Mouse (Mus musculus): ENCODE measurements around the gene Sectm1b. TPM values are rescaled to one million over a fixed set of nuclear protein-coding genes. Genes with fewer than 3 reads are reported as not detected.

The Sectm1b gene
- polyA plus RNA-seq, 1 experiment from 2014 or later, result 0.37 TPM

GRCm38 (mm10) chr11:121059471-121059870, 3.9 kb downstream of the Sectm1b start:
- WGBS, result 85% methylated on average over 4 of the region's 4 CpGs
- no peaks in the 10 kb centered on the region; the same call in 1 of the 2 replicates for H3K27me3 ChIP-seq (ENCODE audit: control insufficient read depth, insufficient read depth, low read length)
- no peak overlapping the region for H3K9ac ChIP-seq (ENCODE audit: low read length)
- ATAC-seq (replicated peaks; ENCODE audit: extremely low read depth, insufficient read depth, low FRiP score), result no peak
- no peak overlapping the region for H3K27ac ChIP-seq (ENCODE audit: low read length)
- H3K36me3 ChIP-seq (ENCODE audit: control insufficient read depth, insufficient read depth), result no peaks in the 10 kb centered on the region
- H3K9me3 ChIP-seq (replicated peaks; ENCODE audit: control insufficient read depth, low read length), result no peaks in the 10 kb centered on the region
- H3K4me1 ChIP-seq (ENCODE audit: control insufficient read depth, insufficient read depth, low read length), result peaks cover 11% of the 10 kb centered on the region
- H3K4me3 ChIP-seq (ENCODE audit: low read length), result no peak overlapping the region
- H3K4me2 ChIP-seq (ENCODE audit: low read depth, low read length), result no peak overlapping the region

GRCm38 (mm10) chr11:121058956-121059355, 4.4 kb downstream of the Sectm1b start:
- WGBS, result 85% methylated on average over 4 of the region's 4 CpGs
- H3K27ac ChIP-seq (ENCODE audit: low read length), result no peak overlapping the region
- H3K4me1 ChIP-seq (ENCODE audit: control insufficient read depth, insufficient read depth, low read length), result peaks cover 11% of the 10 kb centered on the region
- no peak overlapping the region for H3K4me2 ChIP-seq (ENCODE audit: low read depth, low read length)
- H3K36me3 ChIP-seq (ENCODE audit: control insufficient read depth, insufficient read depth), result no peaks in the 10 kb centered on the region
- no peak for ATAC-seq (replicated peaks; ENCODE audit: extremely low read depth, insufficient read depth, low FRiP score)
- no peaks in the 10 kb centered on the region; the same call in 1 of the 2 replicates for H3K27me3 ChIP-seq (ENCODE audit: control insufficient read depth, insufficient read depth, low read length)
- H3K4me3 ChIP-seq (ENCODE audit: low read length), result no peak overlapping the region
- no peaks in the 10 kb centered on the region for H3K9me3 ChIP-seq (replicated peaks; ENCODE audit: control insufficient read depth, low read length)
- no peak overlapping the region for H3K9ac ChIP-seq (ENCODE audit: low read length)

- Histone ChIP-seq H3K9me3 (replicated peaks; ENCODE audit: control insufficient read depth, low read length) (no peaks in the 10 kb centered on the region), H3K9ac (ENCODE audit: low read length) (no peak overlapping the region), H3K27ac (ENCODE audit: low read length) (no peak overlapping the region), H3K36me3 (ENCODE audit: control insufficient read depth, insufficient read depth) (no peaks in the 10 kb centered on the region), H3K4me1 (ENCODE audit: control insufficient read depth, insufficient read depth, low read length) (peaks cover 11% of the 10 kb centered on the region), H3K27me3 (ENCODE audit: control insufficient read depth, insufficient read depth, low read length) (no peaks in the 10 kb centered on the region; the same call in 1 of the 2 replicates), H3K4me3 (ENCODE audit: low read length) (no peak overlapping the region), H3K4me2 (ENCODE audit: low read depth, low read length) (no peak overlapping the region)
- ATAC-seq (replicated peaks; ENCODE audit: extremely low read depth, insufficient read depth, low FRiP score), result no peak
- WGBS, result 64% methylated on average over 5 of the region's 5 CpGs
Measured at GRCm38 (mm10) chr11:121058122-121058521, 5.2 kb downstream of the Sectm1b start.

GRCm38 (mm10) chr11:121056536-121057236, 6.7 kb downstream of the Sectm1b start:
- no peak for ATAC-seq (replicated peaks; ENCODE audit: extremely low read depth, insufficient read depth, low FRiP score)
- Histone ChIP-seq H3K4me3 (ENCODE audit: low read length) (no peak overlapping the region), H3K27ac (ENCODE audit: low read length) (no peak overlapping the region), H3K27me3 (ENCODE audit: control insufficient read depth, insufficient read depth, low read length) (no peaks in the 10 kb centered on the region; the same call in 1 of the 2 replicates), H3K4me1 (ENCODE audit: control insufficient read depth, insufficient read depth, low read length) (peaks cover 9% of the 10 kb centered on the region), H3K36me3 (ENCODE audit: control insufficient read depth, insufficient read depth) (no peaks in the 10 kb centered on the region), H3K9me3 (replicated peaks; ENCODE audit: control insufficient read depth, low read length) (no peaks in the 10 kb centered on the region), H3K4me2 (ENCODE audit: low read depth, low read length) (no peak overlapping the region), H3K9ac (ENCODE audit: low read length) (no peak overlapping the region)
- 47% methylated on average over 7 of the region's 7 CpGs for WGBS

DNA sequence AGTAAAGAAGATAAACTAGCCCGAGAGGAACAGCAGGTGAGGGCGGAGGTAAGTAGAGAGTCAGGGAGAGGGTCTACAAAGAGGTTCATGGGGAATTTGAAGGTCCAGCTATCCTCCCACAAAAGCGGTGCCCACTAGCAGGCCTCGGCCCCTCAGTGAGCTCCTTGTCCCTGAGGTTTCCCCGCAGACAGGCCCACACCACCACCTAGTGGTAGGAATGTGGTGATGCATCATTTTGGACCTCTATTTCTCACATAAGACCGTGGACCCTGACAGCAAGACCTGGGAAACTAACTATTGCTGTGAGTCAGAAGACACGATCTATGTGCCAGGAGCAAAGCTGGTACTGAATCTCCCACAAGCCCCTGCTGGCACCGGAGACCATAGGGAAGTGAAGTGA, 9.8 kb downstream of the Sectm1b start:
- 12% methylated on average over 8 of the region's 8 CpGs for WGBS
- H3K27me3 ChIP-seq (ENCODE audit: control insufficient read depth, insufficient read depth, low read length), result no peaks in the 10 kb centered on the region; the same call in 1 of the 2 replicates
- H3K4me2 ChIP-seq (ENCODE audit: low read depth, low read length), result no peak overlapping the region
- no peak overlapping the region for H3K27ac ChIP-seq (ENCODE audit: low read length)
- no peaks in the 10 kb centered on the region for H3K9me3 ChIP-seq (replicated peaks; ENCODE audit: control insufficient read depth, low read length)
- 0 out of 2 replicates have a peak, but pooled peaks have one; percentile 54 for ATAC-seq (replicated peaks; ENCODE audit: extremely low read depth, insufficient read depth, low FRiP score)
- no peak overlapping the region for H3K9ac ChIP-seq (ENCODE audit: low read length)
- no peak overlapping the region for H3K4me3 ChIP-seq (ENCODE audit: low read length)
- 0 out of 2 replicates have a peak, but pooled peaks cover 2% of the 10 kb centered on the region for H3K4me1 ChIP-seq (ENCODE audit: control insufficient read depth, insufficient read depth, low read length)
- H3K36me3 ChIP-seq (ENCODE audit: control insufficient read depth, insufficient read depth), result no peaks in the 10 kb centered on the region

- no peak overlapping the region for H3K9ac ChIP-seq (ENCODE audit: low read length)
- no peaks in the 10 kb centered on the region for H3K9me3 ChIP-seq (replicated peaks; ENCODE audit: control insufficient read depth, low read length)
- H3K4me1 ChIP-seq (ENCODE audit: control insufficient read depth, insufficient read depth, low read length), result 0 out of 2 replicates have a peak, but pooled peaks cover 2% of the 10 kb centered on the region
- 68% methylated on average over 4 of the region's 4 CpGs for WGBS
- no peak overlapping the region for H3K27ac ChIP-seq (ENCODE audit: low read length)
- H3K4me3 ChIP-seq (ENCODE audit: low read length), result no peak overlapping the region
- no peak for ATAC-seq (replicated peaks; ENCODE audit: extremely low read depth, insufficient read depth, low FRiP score)
- H3K4me2 ChIP-seq (ENCODE audit: low read depth, low read length), result no peak overlapping the region
- no peaks in the 10 kb centered on the region for H3K36me3 ChIP-seq (ENCODE audit: control insufficient read depth, insufficient read depth)
- H3K27me3 ChIP-seq (ENCODE audit: control insufficient read depth, insufficient read depth, low read length), result no peaks in the 10 kb centered on the region; the same call in 1 of the 2 replicates
Measured at GRCm38 (mm10) chr11:121052387-121052786, 11.0 kb downstream of the Sectm1b start.

DNA sequence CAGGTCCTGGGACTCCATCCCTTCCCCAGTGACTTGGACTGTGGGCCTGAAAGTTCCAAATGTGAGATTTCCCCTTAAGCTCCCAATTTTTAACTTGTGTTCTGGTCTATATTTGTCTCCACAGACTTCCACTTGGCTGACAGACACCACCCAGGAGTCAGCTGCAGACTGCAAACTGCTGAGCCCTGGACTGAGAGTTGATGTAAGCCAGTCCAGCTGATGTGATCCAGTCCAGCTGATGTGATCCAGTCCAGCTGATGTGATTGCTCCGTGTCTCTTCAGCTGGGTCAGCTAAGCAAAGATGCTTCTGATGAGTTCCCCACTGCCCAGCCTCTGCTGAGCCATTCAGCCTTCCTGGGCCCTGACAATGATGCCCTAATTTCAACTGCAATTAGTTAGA, 11.6 kb downstream of the Sectm1b start:
- no peak overlapping the region for H3K27ac ChIP-seq (ENCODE audit: low read length)
- H3K27me3 ChIP-seq (ENCODE audit: control insufficient read depth, insufficient read depth, low read length), result no peaks in the 10 kb centered on the region; the same call in 1 of the 2 replicates
- 0 out of 2 replicates have a peak, but pooled peaks cover 2% of the 10 kb centered on the region for H3K4me1 ChIP-seq (ENCODE audit: control insufficient read depth, insufficient read depth, low read length)
- no peak overlapping the region for H3K9ac ChIP-seq (ENCODE audit: low read length)
- no peaks in the 10 kb centered on the region for H3K9me3 ChIP-seq (replicated peaks; ENCODE audit: control insufficient read depth, low read length)
- no peaks in the 10 kb centered on the region for H3K36me3 ChIP-seq (ENCODE audit: control insufficient read depth, insufficient read depth)
- H3K4me3 ChIP-seq (ENCODE audit: low read length), result no peak overlapping the region
- no peak overlapping the region for H3K4me2 ChIP-seq (ENCODE audit: low read depth, low read length)
- 50% methylated on average over 1 of the region's 1 CpGs for WGBS
- no peak for ATAC-seq (replicated peaks; ENCODE audit: extremely low read depth, insufficient read depth, low FRiP score)

DNA sequence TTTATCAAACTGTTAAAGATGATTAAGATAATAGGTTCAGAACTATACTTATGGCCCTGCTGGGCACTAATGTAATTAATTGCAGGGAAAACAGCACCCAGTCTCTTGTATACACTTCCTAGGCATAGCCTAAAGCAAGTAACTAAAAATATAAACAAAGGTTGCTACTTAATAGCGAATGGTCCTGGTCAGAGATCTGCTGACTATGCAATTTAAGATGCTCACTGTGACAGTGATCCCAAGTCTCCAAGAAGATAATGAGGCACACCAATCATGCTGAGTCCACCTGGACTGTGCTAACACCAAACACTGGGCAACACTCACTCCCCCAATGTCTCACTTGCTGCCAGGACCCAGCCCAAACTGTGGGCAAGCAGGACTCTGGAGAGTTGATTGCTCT, 13.5 kb downstream of the Sectm1b start:
- H3K9me3 ChIP-seq (replicated peaks; ENCODE audit: control insufficient read depth, low read length), result no peaks in the 10 kb centered on the region
- H3K4me2 ChIP-seq (ENCODE audit: low read depth, low read length), result no peak overlapping the region
- no peak for ATAC-seq (replicated peaks; ENCODE audit: extremely low read depth, insufficient read depth, low FRiP score)
- H3K27me3 ChIP-seq (ENCODE audit: control insufficient read depth, insufficient read depth, low read length), result peaks cover 2% of the 10 kb centered on the region; the same call in 1 of the 2 replicates
- no peaks in the 10 kb centered on the region for H3K4me1 ChIP-seq (ENCODE audit: control insufficient read depth, insufficient read depth, low read length)
- WGBS, result 69% methylated on average over 1 of the region's 1 CpGs
- no peaks in the 10 kb centered on the region for H3K36me3 ChIP-seq (ENCODE audit: control insufficient read depth, insufficient read depth)
- no peak overlapping the region for H3K4me3 ChIP-seq (ENCODE audit: low read length)
- H3K27ac ChIP-seq (ENCODE audit: low read length), result no peak overlapping the region
- no peak overlapping the region for H3K9ac ChIP-seq (ENCODE audit: low read length)

- H3K36me3 ChIP-seq (ENCODE audit: control insufficient read depth, insufficient read depth), result no peaks in the 10 kb centered on the region
- peaks cover 2% of the 10 kb centered on the region; the same call in 1 of the 2 replicates for H3K27me3 ChIP-seq (ENCODE audit: control insufficient read depth, insufficient read depth, low read length)
- H3K4me1 ChIP-seq (ENCODE audit: control insufficient read depth, insufficient read depth, low read length), result no peaks in the 10 kb centered on the region
- ATAC-seq (replicated peaks; ENCODE audit: extremely low read depth, insufficient read depth, low FRiP score), result no peak
- H3K9me3 ChIP-seq (replicated peaks; ENCODE audit: control insufficient read depth, low read length), result no peaks in the 10 kb centered on the region
- no peak overlapping the region for H3K4me2 ChIP-seq (ENCODE audit: low read depth, low read length)
- H3K27ac ChIP-seq (ENCODE audit: low read length), result no peak overlapping the region
- H3K9ac ChIP-seq (ENCODE audit: low read length), result no peak overlapping the region
- no peak overlapping the region for H3K4me3 ChIP-seq (ENCODE audit: low read length)
- 55% methylated on average over 2 of the region's 2 CpGs for WGBS
Measured at GRCm38 (mm10) chr11:121047826-121048399, 15.5 kb downstream of the Sectm1b start.
